Mouse (Mus musculus) embryonic fibroblast, embryonic 13.5 days (primary cell): Measurements from ENCODE around the gene Itsn2.

Experiments
- CTCF ChIP-seq: IDR thresholded peaks from 2 replicates; pipeline ENCODE4 v1.5.1; 2011; ENCODE audit warnings: mild to moderate bottlenecking, control low read depth, low read length, moderate library complexity, borderline replicate concordance; ENCODE audit not compliant: insufficient read depth
- POLR2A ChIP-seq: IDR thresholded peaks from 2 replicates; pipeline ENCODE4 v1.6.1; 2011; ENCODE audit warnings: low read depth, mild to moderate bottlenecking, control low read depth, low read length, moderate library complexity

DNA sequence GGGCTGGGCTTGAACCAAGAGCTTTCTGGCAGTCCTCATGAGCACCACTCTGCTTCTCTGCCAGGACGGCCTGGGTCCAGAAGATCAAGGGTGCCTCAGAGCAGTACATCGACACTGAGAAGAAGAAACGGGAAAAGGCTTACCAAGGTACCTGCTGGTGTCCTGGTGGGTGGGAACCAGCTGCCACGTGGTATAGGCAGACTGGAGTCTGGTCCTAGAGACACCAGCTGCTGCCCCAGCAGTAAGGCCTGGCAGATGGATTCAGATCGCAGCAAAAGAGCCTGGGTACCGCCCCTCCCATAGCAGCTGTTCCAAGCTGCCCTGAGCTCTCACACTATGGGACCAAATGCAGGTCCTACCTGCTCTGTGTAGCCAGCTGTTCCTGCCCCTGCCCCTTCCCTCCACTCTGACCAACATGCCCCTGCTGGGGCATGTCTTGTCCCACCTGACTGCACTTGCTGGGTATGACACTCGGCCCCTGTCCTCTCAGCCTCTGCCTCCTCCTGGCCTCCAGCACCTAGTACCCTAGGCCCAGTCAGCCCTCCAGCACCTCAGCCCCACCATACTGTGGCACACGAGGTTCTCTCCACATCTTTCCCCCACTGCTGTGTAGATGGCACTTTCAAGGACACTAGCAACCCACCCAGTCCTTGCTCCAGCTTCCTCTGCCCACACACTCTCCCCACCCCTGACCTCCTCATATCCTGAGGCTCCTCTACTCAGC is 116.6 kb downstream of the Itsn2 start:
- no peak for TF ChIP-seq POLR2A
- no peak for TF ChIP-seq CTCF
